Mouse (Mus musculus) 3T3-L1 (cell line): ENCODE measurements around the gene Ankrd52.

Experiments used
- DNase-seq: peaks from one replicate; pipeline ENCODE4 v3.0.0-alpha.2; 2015; ENCODE audit warnings: low read depth, low spot score

Gene Ankrd52

GRCm38 (mm10) chr10:128438675-128439279, 61.9 kb downstream of the Ankrd52 start:
- no peak for DNase-seq

GRCm38 (mm10) chr10:128440407-128440806, 63.5 kb downstream of the Ankrd52 start:
- peak; percentile 32 for DNase-seq

- DNase-seq = no peak
Observed at GRCm38 (mm10) chr10:128441324-128442119, 64.6 kb downstream of the Ankrd52 start.

- DNase-seq = no peak
Observed at GRCm38 (mm10) chr10:128442718-128443117, 65.8 kb downstream of the Ankrd52 start.

- DNase-seq = no peak
Observed at GRCm38 (mm10) chr10:128444354-128444753, 67.4 kb downstream of the Ankrd52 start.

GRCm38 (mm10) chr10:128445407-128445806, 68.5 kb downstream of the Ankrd52 start:
- no peak for DNase-seq

- DNase-seq = no peak
Observed at GRCm38 (mm10) chr10:128451014-128451413, 74.1 kb downstream of the Ankrd52 start.

GRCm38 (mm10) chr10:128454471-128454870, 77.6 kb downstream of the Ankrd52 start:
- DNase-seq = no peak

GRCm38 (mm10) chr10:128455280-128455679, 78.4 kb downstream of the Ankrd52 start:
- peak; percentile 87 for DNase-seq

GRCm38 (mm10) chr10:128457676-128458075, 80.8 kb downstream of the Ankrd52 start:
- no peak for DNase-seq
